Mouse (Mus musculus) testis, adult 2 months (tissue): ENCODE results near the gene 1110032A03Rik.

ENCODE experiments used
- CTCF ChIP-seq: fragments of 200-500 bp; IDR thresholded peaks from 2 replicates; pipeline ENCODE4 v1.5.1; 2012; ENCODE audit warnings: low read depth, mild to moderate bottlenecking, inconsistent platforms, low read length, moderate library complexity; ENCODE audit not compliant: control insufficient read depth, insufficient read depth, insufficient replicate concordance
- POLR2A ChIP-seq: fragments of 200-500 bp; IDR thresholded peaks from 2 replicates; pipeline ENCODE4 v1.6.1; 2012; ENCODE audit warnings: low read depth, mild to moderate bottlenecking, inconsistent platforms, low read length, moderate library complexity; ENCODE audit not compliant: control insufficient read depth

- TF ChIP-seq CTCF (no peak), POLR2A (no peak)
Observed at GRCm38 (mm10) chr9:50770011-50770410, 5.3 kb downstream of the 1110032A03Rik start.
